Mouse (Mus musculus) lung, embryonic 16.5 days (tissue): ENCODE measurements around the gene Stx7. TPM values are rescaled to one million over a fixed set of nuclear protein-coding genes. Genes with fewer than 3 reads are reported as not detected.

ENCODE experiments used
- ATAC-seq: fragments of 200-750 bp; cut with Nextera tagmentation; 2 replicates; pipeline ENCODE4 v1.8.0; 2017; ENCODE audit warnings: low read depth, mild to moderate bottlenecking, moderate library complexity
- H3K27ac ChIP-seq: fragments of 300-500 bp; sonication (generic); 2 replicates; pipeline ENCODE4 v1.5.1; 2014; ENCODE audit warnings: mild to moderate bottlenecking, control low read depth, low read length
- H3K27me3 ChIP-seq: fragments of 300-500 bp; sonication (generic); 2 replicates; pipeline ENCODE4 v1.6.1; 2014; ENCODE audit warnings: low read depth, low read length, mixed read lengths; ENCODE audit not compliant: control insufficient read depth, insufficient read depth
- H3K36me3 ChIP-seq: fragments of 300-500 bp; sonication (generic); 2 replicates; pipeline ENCODE4 v1.6.1; 2014; ENCODE audit warnings: low read length; ENCODE audit not compliant: control insufficient read depth, insufficient read depth
- H3K4me1 ChIP-seq: fragments of 300-500 bp; sonication (generic); replicated peaks from 2 replicates; pipeline ENCODE4 v1.6.1; 2014; ENCODE audit warnings: low read length, mixed read lengths; ENCODE audit not compliant: control insufficient read depth, insufficient read depth
- H3K4me2 ChIP-seq: fragments of 300-500 bp; sonication (generic); 2 replicates; pipeline ENCODE4 v1.6.1; 2014; ENCODE audit warnings: low read depth, low read length, control low read depth
- H3K4me3 ChIP-seq: fragments of 300-500 bp; sonication (generic); 2 replicates; pipeline ENCODE4 v1.5.1; 2014; ENCODE audit warnings: mild to moderate bottlenecking, low read length, control low read depth
- H3K9ac ChIP-seq: fragments of 300-500 bp; sonication (generic); 2 replicates; pipeline ENCODE4 v1.6.1; 2014; ENCODE audit warnings: low read length, control low read depth
- H3K9me3 ChIP-seq: fragments of 300-500 bp; sonication (generic); 2 replicates; pipeline ENCODE4 v1.6.1; 2016; ENCODE audit warnings: low read length; ENCODE audit not compliant: control insufficient read depth
- WGBS: fragments of 180-500 bp; shearing (Covaris S2); extraction: QIAGEN DNeasy Blood & Tissue Kit; methylation state at CpG from one replicate; pipeline ENCODE4 v1.1.7; 2014; 5-methylcytosine and 5-hydroxymethylcytosine counted together
- polyA plus RNA-seq: library from polyadenylated mRNA; unstranded; fragments of >200 nt; fragmentation: Nextera tagmentation; extraction: Ambion mirVana; gene quantifications from 2 replicates; pipeline ENCODE4 v1.2.1, GENCODE M21; 2015

Stx7 gene
- polyA plus RNA-seq, 1 experiment from 2014 or later: 89.9 TPM

DNA sequence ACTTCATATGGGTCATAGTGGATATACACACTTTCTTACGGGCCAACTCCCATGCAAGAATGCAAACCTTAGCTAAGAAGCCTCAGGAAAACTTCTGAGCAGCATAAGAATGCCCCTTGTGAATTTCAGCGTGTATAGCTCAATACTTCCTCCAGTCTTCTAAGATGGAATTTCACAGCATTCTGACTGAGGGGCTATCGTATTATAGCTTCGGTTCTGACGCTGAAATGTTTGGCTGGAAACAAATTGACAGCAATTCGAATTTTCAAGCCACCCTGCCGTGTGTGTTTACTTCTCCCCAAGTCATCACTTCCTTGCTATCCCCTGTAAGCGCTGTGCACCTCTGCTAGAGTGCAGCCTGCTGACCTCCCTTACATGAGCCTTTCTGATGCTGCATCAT is 75.5 kb downstream of the Stx7 start:
- Histone ChIP-seq H3K36me3 (no peaks in the 10 kb centered on the region), H3K27me3 (peaks cover 22% of the 10 kb centered on the region), H3K4me2 (no peak overlapping the region), H3K27ac (no peak overlapping the region), H3K4me1 (peaks cover 6% of the 10 kb centered on the region; the same call in 1 of the 2 replicates), H3K9me3 (no peaks in the 10 kb centered on the region), H3K9ac (no peak overlapping the region), H3K4me3 (no peak overlapping the region)
- WGBS: 24% methylated on average over 8 of the region's 8 CpGs
- no peak for ATAC-seq

DNA sequence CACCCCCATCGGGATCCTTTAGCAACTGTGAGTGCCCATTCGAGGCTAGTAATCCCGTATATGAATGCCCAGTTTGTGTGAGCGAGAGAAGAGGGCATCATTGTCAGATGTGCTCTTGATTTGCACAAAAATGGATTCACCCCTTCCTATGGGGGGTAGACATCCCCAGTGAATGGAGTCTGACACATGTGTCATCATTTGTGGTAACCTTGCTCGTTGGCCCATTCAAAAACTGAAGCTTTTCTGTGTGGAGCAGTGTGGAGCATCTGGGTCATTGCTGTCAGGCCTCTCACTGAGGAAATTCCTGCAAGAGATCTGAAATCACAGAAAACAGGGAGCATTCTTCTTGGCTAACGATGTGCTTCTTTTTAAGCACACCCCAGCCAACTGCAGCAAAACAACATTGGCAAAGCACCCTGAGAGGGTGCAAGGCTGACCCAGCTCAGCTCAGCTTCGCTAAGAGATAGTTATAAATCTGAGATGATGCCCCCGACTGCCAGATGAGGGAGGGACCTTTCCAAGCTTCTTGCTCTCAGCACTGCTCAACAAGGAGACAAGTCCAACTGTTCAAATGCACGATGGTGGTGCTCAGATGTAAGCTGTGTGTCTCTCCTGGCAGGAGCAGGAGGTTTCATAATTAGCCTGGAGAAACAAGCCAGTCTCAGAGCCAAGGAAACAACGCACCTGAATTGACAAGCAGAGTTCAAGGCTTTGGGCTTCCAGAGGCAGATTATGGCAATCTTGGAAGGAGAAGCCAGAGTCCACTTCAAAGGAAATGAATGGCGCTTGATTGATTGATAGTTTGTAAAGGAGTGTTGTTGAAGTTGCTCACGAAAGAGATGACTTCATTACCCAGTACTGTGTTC is 79.4 kb downstream of the Stx7 start:
- ATAC-seq: no peak
- 63% methylated on average over 12 of the region's 12 CpGs for WGBS
- no peak overlapping the region for H3K4me3 ChIP-seq

DNA sequence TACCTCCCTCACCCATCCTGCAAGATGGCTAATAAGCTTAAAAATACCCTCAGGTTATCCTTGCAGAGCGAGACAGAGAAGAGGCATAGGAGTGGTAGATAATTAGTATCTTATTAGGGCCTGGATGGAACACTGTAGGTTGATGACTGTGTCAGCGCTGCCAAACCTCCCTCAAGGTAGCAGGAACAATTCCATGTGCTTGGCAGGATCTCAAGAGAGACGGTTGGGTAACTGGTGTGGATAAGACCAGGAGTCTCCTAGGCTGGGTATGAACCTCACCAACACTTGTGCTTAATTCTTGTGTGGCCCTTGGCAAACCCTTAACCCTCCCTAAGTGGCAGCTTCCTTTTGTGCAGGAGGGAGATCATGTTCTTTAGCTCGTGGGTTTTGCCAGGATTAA is 83.2 kb downstream of the Stx7 start:
- Histone ChIP-seq H3K4me3 (no peak overlapping the region), H3K4me2 (no peak overlapping the region), H3K27me3 (no peaks in the 10 kb centered on the region), H3K9me3 (no peaks in the 10 kb centered on the region), H3K4me1 (no peaks in the 10 kb centered on the region), H3K36me3 (no peaks in the 10 kb centered on the region), H3K27ac (no peak overlapping the region), H3K9ac (no peak overlapping the region)
- ATAC-seq: no peak
- 71% methylated on average over 4 of the region's 4 CpGs for WGBS

More for the DNA sequence above, 79.4 kb downstream of the Stx7 start:
- Histone ChIP-seq H3K27me3 (peaks cover 12% of the 10 kb centered on the region), H3K36me3 (no peaks in the 10 kb centered on the region), H3K9ac (no peak overlapping the region), H3K4me1 (peaks cover 3% of the 10 kb centered on the region; the same call in 1 of the 2 replicates), H3K27ac (no peak overlapping the region), H3K9me3 (no peaks in the 10 kb centered on the region), H3K4me2 (no peak overlapping the region)

DNA sequence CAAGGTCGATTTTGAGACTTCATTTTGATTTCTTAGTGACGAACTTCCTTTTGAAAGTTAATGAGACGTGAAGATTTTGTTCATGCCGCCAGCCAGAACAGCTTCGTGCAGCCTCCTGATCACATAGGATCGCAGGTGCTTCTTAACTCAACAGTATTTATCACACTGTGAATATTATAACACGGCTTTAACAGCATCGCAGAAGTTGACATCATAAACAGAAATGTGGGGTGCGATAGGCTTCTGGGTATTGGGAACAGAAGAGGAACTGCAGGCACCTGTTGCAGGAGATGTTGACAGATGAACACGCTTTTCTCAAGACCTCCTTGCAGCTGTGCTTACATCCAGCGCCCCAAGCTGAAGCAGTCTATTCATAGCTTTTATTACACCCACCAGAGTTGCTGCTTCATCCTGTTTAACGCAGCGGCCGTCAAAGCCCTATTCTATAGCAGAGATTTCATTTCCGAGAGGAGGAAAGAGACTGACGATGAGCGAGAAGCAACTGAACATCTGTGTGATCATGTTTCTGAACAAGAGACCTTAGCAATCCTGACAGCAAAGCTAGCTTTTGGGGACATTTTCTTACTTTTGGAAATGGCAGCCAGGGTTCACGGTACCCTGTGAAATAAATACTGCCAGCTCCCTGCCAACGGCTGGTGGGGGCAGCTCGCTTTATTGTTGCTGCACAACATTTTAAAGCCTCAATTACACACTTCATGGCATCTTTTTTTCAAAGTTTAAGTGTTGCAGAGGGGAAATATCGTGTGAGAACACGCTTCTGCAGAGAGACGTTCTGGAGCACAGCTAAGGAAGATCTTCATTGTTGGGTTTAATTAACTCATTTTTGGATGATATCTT is 86.6 kb downstream of the Stx7 start:
- no peaks in the 10 kb centered on the region for H3K4me1 ChIP-seq
- H3K9ac ChIP-seq: no peak overlapping the region
- 64% methylated on average over 23 of the region's 23 CpGs for WGBS
- no peak for ATAC-seq
- 0 out of 2 replicates have a peak, but pooled peaks cover 3% of the 10 kb centered on the region for H3K9me3 ChIP-seq
- H3K4me3 ChIP-seq: no peak overlapping the region
- no peaks in the 10 kb centered on the region for H3K36me3 ChIP-seq
- no peak overlapping the region for H3K27ac ChIP-seq
- no peaks in the 10 kb centered on the region for H3K27me3 ChIP-seq
- H3K4me2 ChIP-seq: no peak overlapping the region

Other genes starting within 250 kb of the Stx7 start
- not detected in 2 replicates for gene Taar1, start 228.9 kb upstream of the Stx7 start, polyA plus RNA-seq
- gene Taar2, start 210.7 kb upstream of the Stx7 start, polyA plus RNA-seq: not detected in 2 replicates
- not detected in 2 replicates for gene Taar3, start 199.7 kb upstream of the Stx7 start, polyA plus RNA-seq
- not detected in 2 replicates for gene Taar4, start 188.8 kb upstream of the Stx7 start, polyA plus RNA-seq
- gene Taar5, start 178.6 kb upstream of the Stx7 start, polyA plus RNA-seq: not detected in 2 replicates
- gene Taar6, start 163.7 kb upstream of the Stx7 start, polyA plus RNA-seq: not detected in 2 replicates
- gene Taar7a, start 155.8 kb upstream of the Stx7 start, polyA plus RNA-seq: not detected in 2 replicates
- not detected in 2 replicates for gene Taar7b, start 149.4 kb upstream of the Stx7 start, polyA plus RNA-seq
- gene Taar7d, start 122.1 kb upstream of the Stx7 start, polyA plus RNA-seq: not detected in 2 replicates
- not detected in 2 replicates for gene Taar7e, start 111.7 kb upstream of the Stx7 start, polyA plus RNA-seq
- gene Taar7f, start 99.8 kb upstream of the Stx7 start, polyA plus RNA-seq: not detected in 2 replicates
- not detected in 2 replicates for gene Taar8a, start 72.8 kb upstream of the Stx7 start, polyA plus RNA-seq
- not detected in 2 replicates for gene Taar8b, start 57.0 kb upstream of the Stx7 start, polyA plus RNA-seq
- not detected in 2 replicates for gene Taar8c, start 47.4 kb upstream of the Stx7 start, polyA plus RNA-seq
- gene Taar9, start 39.8 kb upstream of the Stx7 start, polyA plus RNA-seq: not detected in 2 replicates
- gene Moxd1, start 74.2 kb downstream of the Stx7 start, polyA plus RNA-seq: 6.6 and 6.7 TPM in 2 replicates